Mouse (Mus musculus) embryonic fibroblast, embryonic 13.5 days (primary cell): ENCODE data around the gene Ptcd3.

Experiments used
- CTCF ChIP-seq: IDR thresholded peaks from 2 replicates; pipeline ENCODE4 v1.5.1; 2011; ENCODE audit warnings: mild to moderate bottlenecking, control low read depth, low read length, moderate library complexity, borderline replicate concordance; ENCODE audit not compliant: insufficient read depth
- POLR2A ChIP-seq: IDR thresholded peaks from 2 replicates; pipeline ENCODE4 v1.6.1; 2011; ENCODE audit warnings: low read depth, mild to moderate bottlenecking, control low read depth, low read length, moderate library complexity

DNA sequence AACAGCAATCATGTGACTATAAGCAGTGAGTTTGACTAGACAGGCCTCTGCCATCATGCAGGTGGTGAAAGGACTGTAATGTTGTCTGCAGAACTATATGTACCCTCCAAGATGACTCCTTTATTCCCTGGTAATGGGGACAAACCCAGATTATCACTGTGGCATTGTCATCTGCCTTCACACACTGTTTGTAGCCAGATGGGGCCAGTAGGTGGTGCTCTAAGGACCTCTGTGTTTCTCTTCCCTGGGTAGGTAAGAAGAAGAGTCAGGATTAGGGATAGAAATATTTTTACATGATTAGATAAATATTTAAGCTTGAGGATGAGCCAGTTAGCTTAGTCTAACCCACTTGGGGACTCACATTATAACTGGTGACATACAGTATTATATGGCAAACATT lies 19.4 kb upstream of the Ptcd3 start:
- no peak for TF ChIP-seq POLR2A
- peak; percentile 18; the same call in 1 of the 2 replicates for TF ChIP-seq CTCF
